Mouse (Mus musculus): ENCODE measurements around the gene Kmt2d. TPM values are rescaled to one million over a fixed set of nuclear protein-coding genes. Genes with fewer than 3 reads are reported as not detected.

Kmt2d gene
- polyA plus RNA-seq, 1 experiment from 2014 or later, result 8.9 TPM

DNA sequence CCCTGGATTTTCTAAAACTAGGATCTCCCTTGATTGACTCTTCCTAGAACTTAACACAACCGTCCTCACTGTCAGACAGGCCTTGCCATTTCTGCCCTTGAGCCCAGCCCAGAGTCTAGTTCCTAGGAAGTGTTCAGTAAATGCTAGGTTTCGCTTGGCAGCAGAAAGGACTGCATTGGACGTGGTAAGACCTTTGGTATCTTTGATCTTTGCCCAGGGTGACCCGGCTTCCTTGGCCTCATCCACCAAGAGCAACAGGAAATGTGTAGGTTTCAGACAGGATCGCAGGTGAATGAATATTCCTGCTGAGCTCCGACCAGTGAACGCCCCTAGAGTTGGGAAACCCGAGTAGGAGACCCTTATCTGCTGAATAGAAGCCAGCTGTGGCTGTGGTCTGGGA, 68.1 kb downstream of the Kmt2d start:
- Histone ChIP-seq H3K27ac (replicated peaks) (no peak overlapping the region), H3K9ac (no peak overlapping the region), H3K4me2 (peak overlapping the region; percentile 64; the same call in 1 of the 2 replicates), H3K9me3 (no peaks in the 10 kb centered on the region), H3K4me1 (peaks cover 47% of the 10 kb centered on the region), H3K36me3 (no peaks in the 10 kb centered on the region), H3K27me3 (replicated peaks) (peaks cover 100% of the 10 kb centered on the region), H3K4me3 (no peak overlapping the region)
- 5% methylated on average over 8 of the region's 8 CpGs for WGBS
- ATAC-seq (ENCODE audit: extremely low read depth, insufficient number of reproducible peaks, low FRiP score, low TSS enrichment), result no peak

DNA sequence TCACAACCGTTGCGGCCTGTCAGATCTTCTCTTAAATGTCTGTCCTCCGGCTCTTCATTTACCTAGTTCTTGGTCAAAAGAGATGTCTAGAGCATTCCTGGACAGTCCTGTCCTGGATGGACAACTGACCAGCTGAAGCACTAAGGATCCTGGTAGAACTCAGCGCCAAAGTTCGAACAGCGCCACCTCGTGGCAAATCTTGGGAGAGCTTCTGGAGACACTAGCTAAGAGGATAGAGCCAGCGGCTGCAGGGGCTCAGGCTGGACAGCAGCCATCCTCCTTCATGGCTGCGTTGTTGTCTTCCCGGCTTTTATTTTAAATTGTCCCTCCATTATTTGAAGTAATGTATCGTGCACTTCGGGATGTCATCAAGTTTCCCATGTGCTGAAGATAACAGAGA, 71.6 kb downstream of the Kmt2d start:
- peaks cover 33% of the 10 kb centered on the region for H3K4me1 ChIP-seq
- ATAC-seq (ENCODE audit: extremely low read depth, insufficient number of reproducible peaks, low FRiP score, low TSS enrichment), result no peak
- no peak overlapping the region for H3K9ac ChIP-seq
- H3K27ac ChIP-seq (replicated peaks), result no peak overlapping the region
- H3K4me3 ChIP-seq, result no peak overlapping the region
- no peak overlapping the region for H3K4me2 ChIP-seq
- no peaks in the 10 kb centered on the region for H3K36me3 ChIP-seq
- 13% methylated on average over 12 of the region's 12 CpGs for WGBS
- no peaks in the 10 kb centered on the region for H3K9me3 ChIP-seq
- peaks cover 100% of the 10 kb centered on the region for H3K27me3 ChIP-seq (replicated peaks)

DNA sequence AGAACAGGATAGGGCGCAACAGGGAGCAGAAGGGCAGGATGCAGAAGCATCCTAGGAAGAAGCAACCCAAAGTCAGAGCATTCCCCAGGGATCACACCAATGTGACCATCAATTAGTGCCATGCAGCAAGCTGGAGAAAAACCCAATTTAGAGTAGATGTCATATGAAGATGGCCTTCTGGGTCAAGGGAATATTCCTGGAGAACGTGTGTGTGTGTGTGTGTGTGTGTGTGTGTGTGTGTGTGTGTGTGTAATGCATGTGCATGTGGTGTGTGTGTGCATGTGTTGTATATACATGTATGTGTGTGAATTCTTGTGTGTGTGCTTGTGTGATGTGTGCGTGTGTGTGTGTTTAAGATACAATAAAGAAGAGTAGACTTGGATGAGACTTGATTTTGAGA, 72.1 kb downstream of the Kmt2d start:
- no peak for ATAC-seq (ENCODE audit: extremely low read depth, insufficient number of reproducible peaks, low FRiP score, low TSS enrichment)
- H3K9me3 ChIP-seq, result no peaks in the 10 kb centered on the region
- WGBS, result 43% methylated on average over 3 of the region's 3 CpGs
- no peak overlapping the region for H3K4me3 ChIP-seq
- no peaks in the 10 kb centered on the region for H3K36me3 ChIP-seq
- H3K4me2 ChIP-seq, result no peak overlapping the region
- H3K27me3 ChIP-seq (replicated peaks), result peaks cover 100% of the 10 kb centered on the region
- H3K27ac ChIP-seq (replicated peaks), result no peak overlapping the region
- peaks cover 29% of the 10 kb centered on the region for H3K4me1 ChIP-seq
- H3K9ac ChIP-seq, result no peak overlapping the region

GRCm38 (mm10) chr15:98797835-98798492, 73.0 kb downstream of the Kmt2d start:
- no peak overlapping the region for H3K4me3 ChIP-seq
- no peak overlapping the region for H3K27ac ChIP-seq (replicated peaks)
- H3K27me3 ChIP-seq (replicated peaks), result peaks cover 100% of the 10 kb centered on the region
- ATAC-seq (ENCODE audit: extremely low read depth, insufficient number of reproducible peaks, low FRiP score, low TSS enrichment), result no peak
- peak overlapping the region; percentile 21; the same call in 1 of the 2 replicates for H3K4me2 ChIP-seq
- WGBS, result 6% methylated on average over 28 of the region's 28 CpGs
- H3K4me1 ChIP-seq, result peaks cover 25% of the 10 kb centered on the region
- no peaks in the 10 kb centered on the region for H3K9me3 ChIP-seq
- H3K36me3 ChIP-seq, result no peaks in the 10 kb centered on the region
- H3K9ac ChIP-seq, result no peak overlapping the region

GRCm38 (mm10) chr15:98796803-98797595, 74.0 kb downstream of the Kmt2d start:
- H3K9ac ChIP-seq, result peak overlapping the region; percentile 28; the same call in 1 of the 2 replicates
- WGBS, result 10% methylated on average over 13 of the region's 13 CpGs
- ATAC-seq (ENCODE audit: extremely low read depth, insufficient number of reproducible peaks, low FRiP score, low TSS enrichment), result peak; percentile 9; the same call in 1 of the 2 replicates

GRCm38 (mm10) chr15:98793141-98793698, 77.8 kb downstream of the Kmt2d start:
- no peak for ATAC-seq (ENCODE audit: extremely low read depth, insufficient number of reproducible peaks, low FRiP score, low TSS enrichment)
- WGBS, result 4% methylated on average over 13 of the region's 13 CpGs
- peak overlapping the region; percentile 52; the same call in 1 of the 2 replicates for H3K4me2 ChIP-seq
- H3K9ac ChIP-seq, result no peak overlapping the region
- peaks cover 56% of the 10 kb centered on the region for H3K4me1 ChIP-seq
- peak overlapping the region; percentile 34; the same call in 1 of the 2 replicates for H3K4me3 ChIP-seq
- H3K27ac ChIP-seq (replicated peaks), result no peak overlapping the region
- H3K36me3 ChIP-seq, result no peaks in the 10 kb centered on the region
- H3K9me3 ChIP-seq, result no peaks in the 10 kb centered on the region
- H3K27me3 ChIP-seq (replicated peaks), result peaks cover 100% of the 10 kb centered on the region

More at GRCm38 (mm10) chr15:98796803-98797595, 74.0 kb downstream of the Kmt2d start:
- Histone ChIP-seq H3K4me1 (peaks cover 33% of the 10 kb centered on the region), H3K9me3 (no peaks in the 10 kb centered on the region), H3K36me3 (no peaks in the 10 kb centered on the region), H3K27ac (replicated peaks) (no peak overlapping the region), H3K27me3 (replicated peaks) (peaks cover 100% of the 10 kb centered on the region), H3K4me3 (peak overlapping the region; percentile 10; the same call in 1 of the 2 replicates), H3K4me2 (peak overlapping the region; percentile 41)

GRCm38 (mm10) chr15:98792233-98793020, 78.6 kb downstream of the Kmt2d start:
- Histone ChIP-seq H3K36me3 (no peaks in the 10 kb centered on the region), H3K4me2 (peak overlapping the region; percentile 52), H3K4me1 (peaks cover 49% of the 10 kb centered on the region), H3K4me3 (peak overlapping the region; percentile 34), H3K9me3 (no peaks in the 10 kb centered on the region), H3K9ac (0 out of 2 replicates have a peak overlapping the region, but pooled peaks have one; percentile 5), H3K27me3 (replicated peaks) (peaks cover 100% of the 10 kb centered on the region), H3K27ac (replicated peaks) (no peak overlapping the region)
- WGBS, result 1% methylated on average over 75 of the region's 75 CpGs
- no peak for ATAC-seq (ENCODE audit: extremely low read depth, insufficient number of reproducible peaks, low FRiP score, low TSS enrichment)

- no peak for ATAC-seq (ENCODE audit: extremely low read depth, insufficient number of reproducible peaks, low FRiP score, low TSS enrichment)
- Histone ChIP-seq H3K36me3 (no peaks in the 10 kb centered on the region), H3K9ac (no peak overlapping the region), H3K27me3 (replicated peaks) (peaks cover 99% of the 10 kb centered on the region), H3K9me3 (no peaks in the 10 kb centered on the region), H3K27ac (replicated peaks) (no peak overlapping the region), H3K4me3 (peak overlapping the region; percentile 42), H3K4me2 (peak overlapping the region; percentile 63), H3K4me1 (peaks cover 45% of the 10 kb centered on the region)
- 1% methylated on average over 23 of the region's 23 CpGs for WGBS
Observed at GRCm38 (mm10) chr15:98791771-98792170, 79.2 kb downstream of the Kmt2d start.

GRCm38 (mm10) chr15:98791221-98791620, 79.8 kb downstream of the Kmt2d start:
- no peaks in the 10 kb centered on the region for H3K9me3 ChIP-seq
- H3K4me2 ChIP-seq, result peak overlapping the region; percentile 63
- H3K4me3 ChIP-seq, result peak overlapping the region; percentile 42
- H3K4me1 ChIP-seq, result peaks cover 39% of the 10 kb centered on the region
- H3K9ac ChIP-seq, result 0 out of 2 replicates have a peak overlapping the region, but pooled peaks have one; percentile 21
- peaks cover 99% of the 10 kb centered on the region for H3K27me3 ChIP-seq (replicated peaks)
- H3K36me3 ChIP-seq, result no peaks in the 10 kb centered on the region
- no peak overlapping the region for H3K27ac ChIP-seq (replicated peaks)
- no peak for ATAC-seq (ENCODE audit: extremely low read depth, insufficient number of reproducible peaks, low FRiP score, low TSS enrichment)
- WGBS, result under 1% methylated on average over 12 of the region's 12 CpGs

- Histone ChIP-seq H3K36me3 (no peaks in the 10 kb centered on the region), H3K27me3 (replicated peaks) (peaks cover 97% of the 10 kb centered on the region), H3K27ac (replicated peaks) (no peak overlapping the region), H3K4me3 (peak overlapping the region; percentile 42), H3K9me3 (0 out of 2 replicates have a peak, but pooled peaks cover 2% of the 10 kb centered on the region), H3K9ac (0 out of 2 replicates have a peak overlapping the region, but pooled peaks have one; percentile 21), H3K4me2 (peak overlapping the region; percentile 63), H3K4me1 (peaks cover 39% of the 10 kb centered on the region)
- WGBS, result under 1% methylated on average over 23 of the region's 23 CpGs
- ATAC-seq (ENCODE audit: extremely low read depth, insufficient number of reproducible peaks, low FRiP score, low TSS enrichment), result no peak
Observed at GRCm38 (mm10) chr15:98790761-98791160, 80.2 kb downstream of the Kmt2d start.

Data from heart, embryonic 13.5 days (tissue).